Mouse (Mus musculus): ENCODE measurements at regions not wholly inside any gene's neighbourhood (a gene's known extent, or its start where the extent isn't known, plus 50 kb on each side); places are given as distances from the start of the nearest gene placed in this dataset.

GRCm38 (mm10) chr12:43406149-43406867 is 803.8 kb downstream of the Dnajb9 start:
- Histone ChIP-seq H3K27me3 (ENCODE audit: insufficient read depth, low read length) (no peaks in the 10 kb centered on the region), H3K9me3 (replicated peaks; ENCODE audit: low read length) (no peaks in the 10 kb centered on the region), H3K4me3 (replicated peaks; ENCODE audit: low read depth, low read length) (no peak overlapping the region), H3K4me1 (replicated peaks; ENCODE audit: insufficient read depth, low read length) (no peaks in the 10 kb centered on the region), H3K4me2 (ENCODE audit: low read length) (no peak overlapping the region), H3K9ac (ENCODE audit: low read depth, low read length) (no peak overlapping the region), H3K36me3 (ENCODE audit: insufficient read depth, low read length) (no peaks in the 10 kb centered on the region), H3K27ac (no peak overlapping the region)
- no peak for TF ChIP-seq CTCF (IDR thresholded peaks at IDR 0.05; ENCODE audit: low read depth)
- ATAC-seq (replicated peaks; ENCODE audit: low FRiP score, low read depth) (peak; percentile 49; the same call in 1 of the 2 replicates), DNase-seq (ENCODE audit: low spot score) (peak; percentile 2)
- WGBS = 64% methylated on average over 2 of the region's 2 CpGs
